Mouse (Mus musculus): ENCODE measurements at regions not wholly inside any gene's neighbourhood (a gene's known extent, or its start where the extent isn't known, plus 50 kb on each side); places are given as distances from the start of the nearest gene placed in this dataset.

DNA sequence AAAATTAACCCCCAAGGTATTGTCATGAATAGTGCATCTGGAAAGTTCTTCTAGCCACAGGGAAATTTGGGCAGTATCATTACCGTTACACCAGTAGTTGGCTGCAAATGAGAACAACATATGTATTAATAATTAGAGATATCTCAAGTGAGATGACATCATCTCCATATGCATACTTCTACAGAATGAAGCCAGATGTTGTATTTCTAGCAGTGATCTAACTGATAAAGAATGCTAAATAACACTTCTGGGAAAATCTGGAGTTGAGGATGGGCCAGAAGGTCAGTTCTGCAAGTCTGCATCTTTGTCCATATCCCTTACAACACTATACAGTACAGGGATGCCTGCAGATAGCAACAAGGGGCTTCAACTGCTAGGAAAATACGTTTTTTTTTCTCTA is 702.7 kb downstream of the Epm2a start:
- in situ Hi-C loops (cut with MboI; ENCODE audit: unreplicated experiment in 2 of 2): no loop called here

DNA sequence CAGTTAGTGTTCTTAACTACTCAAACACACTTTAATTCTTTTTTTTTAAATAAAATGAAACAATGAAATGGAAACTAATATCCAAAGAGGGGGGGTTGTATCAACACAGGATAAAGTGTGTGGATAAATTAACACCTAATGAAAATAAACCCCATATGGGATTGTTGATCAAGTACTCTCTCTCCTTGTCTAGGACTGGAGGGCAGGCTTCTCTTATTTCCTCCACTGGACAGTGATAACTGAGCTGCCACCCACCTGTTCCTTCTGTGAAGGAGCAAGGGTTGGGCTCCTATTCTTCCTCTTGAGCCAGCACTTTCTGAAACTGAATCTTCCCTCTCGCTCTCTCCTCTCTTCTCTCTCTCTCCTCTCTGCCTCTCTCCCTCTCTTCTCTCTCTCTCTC is 716.5 kb downstream of the Epm2a start:
- in situ Hi-C loops (cut with MboI; ENCODE audit: unreplicated experiment in 2 of 2): no loop called here

DNA sequence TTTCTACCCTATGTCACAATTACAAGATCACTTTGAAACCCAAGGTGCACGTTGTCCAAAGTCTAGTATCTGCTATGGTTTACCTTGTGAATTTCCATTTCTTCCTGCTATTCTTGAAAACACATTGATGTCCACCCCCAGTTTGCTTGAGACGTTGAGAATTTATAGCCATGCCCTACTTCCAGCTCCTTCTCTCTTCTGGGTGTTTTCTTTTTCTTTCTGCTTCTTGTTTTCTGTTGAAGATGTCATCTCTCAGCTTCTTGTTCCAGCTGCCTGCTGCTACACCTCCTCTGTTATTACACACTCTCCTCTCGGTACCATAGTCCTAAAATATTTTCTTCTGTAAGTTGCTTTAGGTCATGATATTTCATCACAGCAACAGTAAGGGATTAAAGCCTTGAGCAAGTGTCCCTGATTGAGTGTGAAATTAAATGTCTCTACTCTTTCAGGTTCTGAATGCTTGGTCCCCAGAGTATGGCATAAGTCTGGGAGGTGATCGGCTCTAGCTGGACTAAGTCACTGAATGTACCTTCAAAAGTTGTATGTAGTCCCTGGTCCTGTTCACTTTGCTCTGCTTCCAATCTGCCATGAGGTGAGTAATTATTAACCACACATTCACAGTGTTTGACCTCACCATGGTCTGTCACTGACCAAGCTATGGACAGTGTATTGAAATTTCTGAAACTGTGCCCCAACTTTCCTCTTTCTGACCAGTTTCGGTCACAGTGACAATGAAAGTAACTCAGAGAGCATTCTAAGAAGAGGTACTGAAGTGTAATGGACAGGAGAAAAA is 718.1 kb downstream of the Epm2a start:
- in situ Hi-C loops (cut with MboI; ENCODE audit: unreplicated experiment in 2 of 2): no loop called here

DNA sequence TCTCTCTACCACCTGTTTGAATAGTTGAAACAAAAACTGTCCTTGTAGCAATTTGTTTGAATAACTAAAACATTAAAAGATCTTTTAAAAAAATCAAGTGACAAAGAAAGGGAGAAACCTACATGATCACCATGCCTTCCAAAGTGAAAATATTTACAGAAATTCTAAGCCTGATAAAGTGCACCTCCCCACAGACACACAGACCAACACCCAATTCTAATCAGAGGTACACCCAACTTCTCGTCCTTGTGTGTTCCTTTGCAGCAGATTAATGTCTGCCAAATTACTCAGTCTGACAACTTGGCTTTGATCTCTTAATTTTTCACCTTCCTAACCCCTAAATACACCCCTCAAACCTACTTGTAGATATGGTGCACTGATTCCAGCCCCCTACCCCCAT is 719.1 kb downstream of the Epm2a start:
- in situ Hi-C loops (cut with MboI; ENCODE audit: unreplicated experiment in 2 of 2): no loop called here

DNA sequence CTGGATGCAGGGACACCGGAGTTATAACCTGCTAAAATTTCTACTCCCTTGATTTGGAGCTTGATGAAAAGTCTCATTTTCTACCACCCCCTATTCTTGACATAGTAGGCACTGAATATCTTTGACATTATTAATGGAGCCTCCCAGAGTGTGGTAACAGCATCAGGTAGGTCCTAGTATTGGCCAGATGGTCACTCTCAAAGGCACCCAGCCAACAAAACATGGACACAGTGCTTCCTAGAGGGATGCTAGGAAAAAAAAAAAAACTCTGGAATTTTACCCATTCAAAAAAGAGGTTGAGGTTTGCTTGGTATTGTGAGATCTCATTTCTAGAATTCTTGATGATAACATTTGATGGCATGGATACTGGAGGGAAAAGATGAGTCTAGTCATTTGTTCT is 740.8 kb downstream of the Epm2a start:
- in situ Hi-C loops (cut with MboI; ENCODE audit: unreplicated experiment in 2 of 2): no loop called here

DNA sequence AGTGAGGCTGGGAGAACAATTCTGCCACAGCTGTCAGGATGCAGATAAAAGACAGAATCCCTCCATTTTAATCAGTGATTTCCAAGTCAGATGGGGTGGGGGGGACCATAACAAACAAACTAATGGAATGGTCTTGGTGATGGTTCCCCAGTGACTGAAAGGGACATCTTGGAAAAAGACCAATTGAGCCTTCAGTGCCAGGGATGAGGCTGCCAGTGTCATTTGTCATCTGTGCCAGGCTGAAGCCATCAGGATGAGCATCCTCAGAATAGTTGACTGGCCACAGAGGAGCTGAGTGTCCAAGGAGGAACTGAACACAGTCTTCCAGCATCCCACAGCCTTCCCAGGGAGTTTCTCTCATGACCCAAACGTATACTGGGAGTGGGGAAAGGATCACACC is 749.3 kb downstream of the Epm2a start:
- in situ Hi-C loops (cut with MboI; ENCODE audit: unreplicated experiment in 2 of 2): no loop called here

DNA sequence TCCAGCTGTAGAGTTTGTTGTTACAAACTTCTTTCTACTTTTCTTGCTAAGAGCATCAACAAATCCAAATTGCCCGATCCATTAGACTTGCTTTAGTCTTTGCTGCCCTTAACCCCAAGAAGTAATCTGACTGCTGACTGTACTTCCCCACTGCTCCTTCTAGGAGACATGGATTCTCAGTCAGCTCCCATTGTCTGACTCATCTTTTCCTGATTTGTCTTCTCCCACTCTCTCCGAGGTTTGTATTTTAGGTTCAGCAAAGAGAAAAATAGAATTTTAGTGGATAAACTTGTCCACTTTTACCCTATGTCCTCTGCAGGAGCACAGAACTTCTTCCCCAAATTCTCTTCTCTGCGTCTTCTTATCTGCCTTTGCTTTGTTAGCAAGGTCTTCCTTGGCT is 753.5 kb downstream of the Epm2a start:
- in situ Hi-C loops (cut with MboI; ENCODE audit: unreplicated experiment in 2 of 2): no loop called here

DNA sequence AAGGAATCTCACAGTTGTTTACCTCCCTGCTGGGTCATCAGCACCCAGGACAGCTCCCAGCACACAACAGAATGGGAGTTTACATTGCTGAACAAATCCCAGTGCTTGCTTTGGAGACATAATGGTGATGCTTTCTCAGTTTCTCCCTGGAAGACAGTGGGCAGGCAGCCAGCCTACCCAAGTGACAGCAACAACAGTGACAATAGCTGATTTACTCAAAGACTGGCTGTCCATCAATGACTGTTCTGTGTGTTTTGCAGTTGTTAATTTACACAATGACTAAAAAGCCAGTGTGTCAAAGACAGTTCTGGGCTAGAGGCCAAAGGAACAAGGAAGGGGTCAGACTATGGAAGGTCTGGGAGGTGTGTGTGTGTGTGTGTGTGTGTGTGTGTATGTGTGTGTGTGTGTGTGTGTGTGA is 762.2 kb downstream of the Utrn start:
- in situ Hi-C loops (cut with MboI; ENCODE audit: unreplicated experiment in 2 of 2): no loop called here

DNA sequence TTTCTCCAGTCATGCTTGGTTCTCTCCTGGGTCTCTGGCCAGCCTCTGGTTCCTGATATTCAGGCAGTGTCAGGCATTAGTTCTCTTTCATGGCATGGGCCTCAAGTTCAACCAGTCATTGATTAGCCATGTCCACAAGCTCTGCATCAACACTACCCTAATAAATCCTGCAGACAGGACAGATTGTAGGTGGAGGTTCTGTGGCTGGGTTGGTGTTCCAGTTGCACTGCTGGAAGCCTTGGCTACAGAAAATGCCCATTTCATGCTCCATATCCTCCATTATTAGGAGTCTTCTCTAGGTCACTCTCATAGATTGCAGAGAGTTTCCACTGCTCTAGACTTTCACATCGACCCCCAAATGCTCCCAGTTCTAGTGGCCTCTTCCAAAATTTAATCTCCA is 757.4 kb downstream of the Utrn start:
- in situ Hi-C loops (cut with MboI; ENCODE audit: unreplicated experiment in 2 of 2): no loop called here

DNA sequence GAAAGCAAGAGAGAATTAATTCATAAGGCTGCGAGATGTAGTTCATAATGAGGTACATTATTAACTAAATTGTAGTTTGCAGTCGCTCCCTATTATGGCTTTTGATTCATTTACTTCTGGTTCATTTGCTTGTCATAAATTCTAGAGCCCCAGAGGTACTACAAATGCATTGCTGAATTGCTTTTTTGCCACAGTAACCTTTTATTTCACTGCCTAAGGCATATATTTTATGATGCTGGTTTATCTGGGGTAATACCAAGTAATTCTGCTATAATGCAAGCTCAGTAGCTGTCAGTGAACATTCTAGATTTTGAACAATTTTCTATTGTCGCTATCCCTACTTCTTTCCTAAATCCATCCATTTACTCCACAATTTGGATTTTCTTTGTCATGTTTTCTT is 753.4 kb downstream of the Utrn start:
- in situ Hi-C loops (cut with MboI; ENCODE audit: unreplicated experiment in 2 of 2): no loop called here

DNA sequence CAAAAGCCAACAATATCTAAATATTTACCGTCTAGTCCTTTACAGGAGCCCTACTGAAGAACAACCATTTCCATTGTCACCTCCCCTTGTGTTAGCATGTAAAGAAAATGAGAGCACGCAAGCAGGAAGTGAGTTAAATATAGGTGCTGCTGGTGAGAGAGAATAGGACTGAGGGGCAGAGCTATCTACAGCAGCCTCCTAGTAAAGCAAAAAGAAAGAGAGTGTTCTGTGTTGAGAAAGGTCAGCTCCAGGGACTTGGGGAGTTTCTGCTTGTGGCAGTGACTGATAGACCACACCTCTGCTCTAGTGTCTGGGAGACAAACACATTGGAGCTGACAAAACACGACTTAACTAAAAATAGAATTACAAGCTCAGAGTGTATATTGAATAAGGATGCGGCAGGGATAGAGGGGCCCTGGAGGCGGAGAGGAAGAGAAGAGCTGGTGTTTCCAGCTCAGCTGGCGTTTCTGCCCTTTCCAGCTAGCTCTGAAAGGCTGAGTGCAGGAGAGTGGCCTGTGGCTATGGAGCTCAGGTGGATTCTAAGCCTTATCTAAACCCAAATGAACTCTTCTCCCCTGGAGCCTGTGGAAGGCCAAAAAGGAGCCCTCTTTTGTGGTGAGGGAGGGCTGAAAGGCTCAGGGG is 752.4 kb downstream of the Utrn start:
- in situ Hi-C loops (cut with MboI; ENCODE audit: unreplicated experiment in 2 of 2): no loop called here

DNA sequence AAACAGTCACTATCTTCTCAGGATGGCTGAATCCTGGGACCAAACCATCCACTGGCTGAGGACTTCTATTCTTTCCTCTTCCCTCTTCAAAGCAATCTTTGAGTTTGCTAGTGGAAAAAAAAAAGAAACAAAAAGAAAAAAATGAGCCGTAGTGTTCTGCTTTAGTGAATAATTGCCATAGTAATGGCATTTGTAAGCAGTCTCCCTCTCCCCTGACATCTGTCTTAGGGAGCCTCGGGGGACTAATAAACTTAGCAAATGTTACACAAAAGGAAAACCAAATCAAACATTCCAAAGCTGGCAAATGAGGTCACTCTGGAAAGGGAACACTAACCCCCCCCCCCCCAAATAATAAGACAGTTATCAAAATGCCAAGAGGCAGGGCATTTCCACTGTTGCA is 744.9 kb downstream of the Utrn start:
- in situ Hi-C loops (cut with MboI; ENCODE audit: unreplicated experiment in 2 of 2): no loop called here

DNA sequence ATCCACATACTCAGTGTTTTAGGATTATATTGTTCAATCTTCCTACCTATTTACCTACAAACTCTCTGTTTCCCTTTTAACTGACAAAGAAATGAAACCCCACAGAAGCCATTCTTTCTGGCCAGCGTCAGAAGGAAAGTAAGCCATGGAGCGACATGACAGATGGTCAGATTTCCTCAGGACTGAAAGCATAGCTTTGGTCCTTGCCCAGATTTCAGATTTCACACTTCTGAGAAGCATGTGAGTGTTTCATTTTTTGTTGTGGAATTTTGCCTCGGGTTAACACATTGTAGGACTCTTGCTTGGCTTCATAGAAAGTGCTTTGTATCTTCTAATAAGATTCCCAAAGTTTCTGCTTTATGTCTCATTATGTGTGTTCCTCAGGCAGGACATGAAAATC is 739.7 kb downstream of the Utrn start:
- in situ Hi-C loops (cut with MboI; ENCODE audit: unreplicated experiment in 2 of 2): no loop called here

DNA sequence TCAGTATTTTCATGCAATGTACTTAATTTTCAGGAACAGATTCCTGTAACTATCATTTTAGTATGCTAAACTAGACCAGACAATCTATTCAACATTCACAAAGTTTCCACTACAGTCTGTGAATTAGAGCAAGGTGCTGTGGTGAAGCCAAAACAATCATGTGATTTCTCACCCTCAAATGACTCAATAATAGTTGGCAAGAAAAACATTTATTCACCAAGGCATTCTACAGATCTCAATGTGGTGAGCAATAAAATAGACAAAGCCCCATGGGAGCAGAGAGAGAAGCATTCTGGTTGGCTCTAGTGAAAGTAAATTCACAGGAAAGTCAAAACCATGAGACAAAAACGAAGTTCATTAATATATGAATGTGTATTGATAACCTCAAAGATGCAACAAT is 724.5 kb downstream of the Utrn start:
- in situ Hi-C loops (cut with MboI; ENCODE audit: unreplicated experiment in 2 of 2): no loop called here

DNA sequence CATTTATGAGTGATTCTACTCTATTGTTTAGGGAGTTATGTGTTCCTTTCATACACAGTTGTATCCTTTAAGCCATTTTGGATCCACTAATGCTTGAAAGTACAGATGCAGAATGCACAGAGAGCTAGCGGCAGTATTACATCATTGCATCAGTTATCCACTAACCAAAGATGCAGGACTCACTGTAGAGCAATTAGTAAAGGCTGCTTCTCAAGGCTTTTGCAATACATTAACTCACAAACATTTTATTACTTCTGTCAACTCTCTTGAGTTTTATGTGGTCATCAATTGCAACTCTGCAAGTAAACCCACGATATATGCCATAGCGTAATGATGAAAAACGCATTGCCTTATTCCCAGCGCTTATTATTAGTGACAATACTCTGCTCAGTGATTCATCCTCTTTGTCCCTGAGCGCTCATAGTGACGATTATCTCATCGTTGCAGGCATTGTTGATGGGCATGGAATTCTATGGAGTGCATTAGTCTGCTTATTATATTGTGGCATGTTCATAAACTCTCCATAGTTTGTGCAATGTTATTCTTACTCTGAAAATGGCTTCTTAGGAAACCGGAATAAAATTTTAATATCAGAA is 722.1 kb downstream of the Utrn start:
- in situ Hi-C loops (cut with MboI; ENCODE audit: unreplicated experiment in 2 of 2): no loop called here

DNA sequence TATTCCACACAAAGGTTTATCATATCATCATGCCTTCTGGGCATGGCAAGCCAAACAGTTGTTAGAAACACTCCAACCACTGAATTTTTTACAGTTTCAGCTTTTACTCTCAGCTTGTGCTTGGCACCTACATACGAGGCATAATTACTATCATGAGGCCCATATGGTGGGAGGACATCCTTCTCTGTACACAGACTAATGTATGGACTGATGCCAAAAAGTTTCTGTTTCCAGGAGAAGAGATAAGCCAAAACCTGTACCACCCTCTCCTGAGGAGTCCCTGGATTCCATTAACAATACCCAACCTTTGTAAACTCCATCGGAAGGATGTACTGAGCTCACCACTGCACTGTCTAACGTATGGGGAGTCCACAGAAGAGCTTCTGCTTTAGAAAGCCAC is 698.9 kb downstream of the Utrn start:
- in situ Hi-C loops (cut with MboI; ENCODE audit: unreplicated experiment in 2 of 2): no loop called here

DNA sequence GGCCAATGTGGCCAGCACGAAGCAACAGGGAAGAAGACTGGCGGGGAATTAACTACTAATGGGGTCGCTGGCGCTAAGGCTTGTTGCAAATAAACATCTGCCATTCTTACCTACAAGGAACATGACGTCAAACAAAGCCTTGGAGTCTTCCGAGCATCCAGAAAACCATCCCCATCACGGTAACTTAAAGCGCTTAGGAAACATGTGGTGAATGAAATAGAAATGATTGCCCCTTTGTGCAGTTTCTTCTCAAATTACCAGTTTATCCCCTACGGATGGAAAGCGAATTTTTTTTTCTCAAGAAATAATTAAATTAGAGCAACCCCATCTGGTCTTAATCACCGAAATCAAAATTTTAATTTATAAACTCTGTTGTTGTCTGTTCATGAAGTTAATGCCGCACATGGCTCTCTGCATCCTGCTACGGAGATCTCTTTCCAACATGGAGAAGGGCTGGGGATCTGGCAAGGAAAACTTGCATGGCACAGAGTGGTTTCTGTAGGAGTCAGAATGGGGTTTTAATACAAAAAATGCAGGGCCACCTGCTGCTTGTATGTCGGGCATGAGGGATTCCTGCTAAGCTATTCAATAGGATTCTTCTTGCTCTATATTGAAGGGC is 694.9 kb downstream of the Utrn start:
- in situ Hi-C loops (cut with MboI; ENCODE audit: unreplicated experiment in 2 of 2): no loop called here

DNA sequence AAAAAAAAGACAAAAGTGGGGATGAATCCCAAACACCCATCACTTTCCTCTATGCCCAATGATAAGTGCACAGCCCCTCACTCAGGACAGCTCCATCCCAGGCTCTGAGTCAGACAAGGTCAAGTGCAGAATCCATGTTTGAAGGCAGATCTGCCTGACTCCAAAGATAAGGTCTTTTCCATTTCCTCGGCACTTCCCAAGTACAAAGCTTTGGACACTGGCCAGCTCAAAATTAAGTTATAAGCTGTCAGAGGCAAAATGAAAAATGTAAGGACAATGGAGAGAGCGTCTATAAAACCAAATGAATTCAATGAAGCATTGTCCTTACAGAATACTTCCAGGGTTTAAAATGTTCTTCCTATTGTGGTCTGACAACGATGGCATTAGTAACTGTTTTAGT is 694.0 kb downstream of the Utrn start:
- in situ Hi-C loops (cut with MboI; ENCODE audit: unreplicated experiment in 2 of 2): no loop called here

DNA sequence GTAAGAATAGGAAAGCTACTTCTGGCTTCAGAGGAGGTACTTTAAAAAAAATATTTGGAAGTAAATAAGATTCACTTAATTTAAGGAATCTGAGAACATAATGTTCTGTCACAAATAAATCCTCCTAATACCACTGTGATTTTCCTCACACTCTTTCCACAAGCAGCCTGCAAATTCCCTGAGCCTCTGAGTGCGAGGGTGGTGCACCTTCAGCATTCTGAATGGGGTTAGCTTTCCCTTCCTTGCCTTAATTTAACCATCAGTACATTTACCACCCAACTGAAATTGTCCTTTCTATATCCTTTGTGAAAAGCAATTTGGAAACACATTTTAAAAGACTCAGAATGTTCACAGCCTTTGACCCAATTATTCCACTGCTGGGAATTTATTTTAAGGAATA is 691.7 kb downstream of the Utrn start:
- in situ Hi-C loops (cut with MboI; ENCODE audit: unreplicated experiment in 2 of 2): no loop called here

DNA sequence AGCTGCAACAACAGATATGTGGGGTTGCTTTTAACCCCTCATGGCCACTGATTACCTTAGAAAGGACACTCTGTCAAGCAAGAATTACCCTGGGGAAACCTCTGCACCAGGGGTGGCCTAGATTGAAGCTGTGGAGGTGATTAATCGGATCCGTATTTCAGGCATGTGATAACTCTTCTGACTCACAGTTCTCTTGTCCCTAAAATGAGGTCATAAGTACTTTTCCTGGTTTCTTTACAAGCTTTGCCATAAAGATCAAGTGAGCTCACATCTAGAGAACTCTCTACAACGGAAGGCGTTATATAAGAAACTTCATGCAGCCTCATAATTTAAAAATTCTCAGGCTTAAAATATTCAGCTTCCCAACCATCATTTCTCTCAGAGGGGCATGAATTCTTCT is 688.2 kb downstream of the Utrn start:
- in situ Hi-C loops (cut with MboI; ENCODE audit: unreplicated experiment in 2 of 2): no loop called here

DNA sequence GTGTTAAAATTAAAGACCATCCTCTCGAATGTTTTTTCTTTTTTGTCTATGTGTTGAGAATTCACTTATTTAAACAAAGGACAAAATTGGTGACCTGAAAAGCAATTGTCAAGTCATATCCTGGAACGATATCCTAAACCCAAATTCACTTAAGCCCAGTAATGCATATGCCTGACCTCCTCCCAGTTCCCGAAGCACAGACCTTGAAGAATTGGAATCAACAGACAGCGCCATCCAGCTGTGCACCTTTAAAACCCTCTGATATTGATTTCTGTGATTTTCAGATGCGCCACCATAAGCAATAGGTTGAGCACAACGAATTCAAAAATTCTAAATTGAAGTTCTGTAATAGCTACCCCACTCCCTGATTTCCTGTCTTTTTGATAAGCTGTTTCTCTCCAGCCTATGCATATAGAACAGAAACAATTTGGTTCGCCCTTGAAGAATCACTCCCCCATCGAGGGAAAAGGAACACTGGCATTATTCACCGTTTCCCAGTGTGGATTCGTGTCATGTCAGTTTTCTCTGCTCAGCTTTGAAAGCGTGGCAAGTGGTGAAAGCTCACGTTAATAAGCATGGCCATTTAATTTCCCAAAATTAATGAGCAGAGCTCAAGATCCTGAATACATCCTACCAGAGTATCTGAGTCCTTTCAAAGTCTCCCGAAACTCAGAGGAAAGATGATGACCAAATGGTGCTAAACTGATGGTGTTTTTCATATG is 682.1 kb downstream of the Utrn start:
- in situ Hi-C loops (cut with MboI; ENCODE audit: unreplicated experiment in 2 of 2): no loop called here
